Mouse (Mus musculus): Measurements from ENCODE around the gene Mrps24.

- TF ChIP-seq POLR2A (IDR thresholded peaks at IDR 0.05; ENCODE audit: borderline replicate concordance, control insufficient read depth, low read depth, low read length): no peak
- TF ChIP-seq CTCF (IDR thresholded peaks at IDR 0.05; ENCODE audit: control insufficient read depth, insufficient read depth, low read length): no peak
These were observed 25.1 kb upstream of the Mrps24 start for GRCm38 (mm10) chr11:5740599-5740964.
